Mouse (Mus musculus) liver, adult 2 months (tissue): ENCODE results near the gene Pde2a. TPM values are rescaled to one million over a fixed set of nuclear protein-coding genes. Genes with fewer than 3 reads are reported as not detected.

Experiments used
- DNase-seq: peaks from one replicate; pipeline ENCODE4 v3.0.0-alpha.2; 2011; ENCODE audit warnings: low read depth, low spot score; ENCODE audit errors: extremely low read depth
- H3K27ac ChIP-seq: fragments of 200-500 bp; replicated peaks from 2 replicates; pipeline ENCODE4 v1.5.1; 2012; ENCODE audit warnings: low read depth, mild to moderate bottlenecking, control low read depth, inconsistent platforms, low read length; ENCODE audit not compliant: insufficient read depth
- H3K27me3 ChIP-seq: fragments of 200-500 bp; 2 replicates; pipeline ENCODE4 v1.6.1; 2012; ENCODE audit warnings: mild to moderate bottlenecking, moderate library complexity, low read length, inconsistent platforms; ENCODE audit not compliant: control insufficient read depth, insufficient read depth
- H3K36me3 ChIP-seq: fragments of 200-500 bp; 2 replicates; pipeline ENCODE4 v1.6.1; 2012; ENCODE audit warnings: low read length, inconsistent platforms; ENCODE audit not compliant: control insufficient read depth, insufficient read depth
- H3K4me1 ChIP-seq: fragments of 200-500 bp; 2 replicates; pipeline ENCODE4 v1.6.1; 2011; ENCODE audit warnings: low read length; ENCODE audit not compliant: control insufficient read depth, insufficient read depth
- H3K4me3 ChIP-seq: fragments of 200-500 bp; 2 replicates; pipeline ENCODE4 v1.5.1; 2011; ENCODE audit warnings: low read depth, mild to moderate bottlenecking, control low read depth, low read length, moderate library complexity; ENCODE audit not compliant: insufficient read depth
- H3K79me2 ChIP-seq: fragments of 200-500 bp; 2 replicates; pipeline ENCODE4 v1.6.1; 2012; ENCODE audit warnings: inconsistent platforms, mild to moderate bottlenecking, low read length, moderate library complexity; ENCODE audit not compliant: control insufficient read depth, insufficient read depth
- H3K9ac ChIP-seq: fragments of 200-500 bp; 2 replicates; pipeline ENCODE4 v1.6.1; 2012; ENCODE audit warnings: low read depth, mild to moderate bottlenecking, control low read depth, inconsistent platforms, low read length
- CTCF ChIP-seq: fragments of 200-500 bp; IDR thresholded peaks from 2 replicates; pipeline ENCODE4 v1.5.1; 2011; ENCODE audit warnings: low read depth, low read length, control low read depth
- POLR2A ChIP-seq: fragments of 200-500 bp; IDR thresholded peaks from 2 replicates; pipeline ENCODE4 v1.6.1; 2011; ENCODE audit warnings: low read length, control low read depth; ENCODE audit not compliant: insufficient read depth; ENCODE audit errors: extremely low read depth
- WGBS: fragments of 180-500 bp; shearing (Covaris S2); methylation state at CpG from one replicate; pipeline ENCODE4 v1.1.7; 2018; 5-methylcytosine and 5-hydroxymethylcytosine counted together
- polyA plus RNA-seq: library from polyadenylated mRNA; depleted of rRNA; stranded (reverse); fragments of >200 nt; gene quantifications from 2 replicates; pipeline ENCODE4 v1.2.3, GENCODE M21; 2012
- total RNA-seq: library from RNA; depleted of rRNA; stranded (reverse); fragments of >200 nt; gene quantifications from 2 replicates; pipeline ENCODE4 v1.2.3, GENCODE M21; 2014

The Pde2a gene
- total and polyA plus RNA-seq, 2 experiments, result 7.7 to 11.4 TPM

GRCm38 (mm10) chr7:101385331-101385733, 36.2 kb upstream of the Pde2a start:
- DNase-seq, result peak; percentile 17
- H3K4me3 ChIP-seq, result 0 out of 2 replicates have a peak overlapping the region, but pooled peaks have one; percentile 8

DNA sequence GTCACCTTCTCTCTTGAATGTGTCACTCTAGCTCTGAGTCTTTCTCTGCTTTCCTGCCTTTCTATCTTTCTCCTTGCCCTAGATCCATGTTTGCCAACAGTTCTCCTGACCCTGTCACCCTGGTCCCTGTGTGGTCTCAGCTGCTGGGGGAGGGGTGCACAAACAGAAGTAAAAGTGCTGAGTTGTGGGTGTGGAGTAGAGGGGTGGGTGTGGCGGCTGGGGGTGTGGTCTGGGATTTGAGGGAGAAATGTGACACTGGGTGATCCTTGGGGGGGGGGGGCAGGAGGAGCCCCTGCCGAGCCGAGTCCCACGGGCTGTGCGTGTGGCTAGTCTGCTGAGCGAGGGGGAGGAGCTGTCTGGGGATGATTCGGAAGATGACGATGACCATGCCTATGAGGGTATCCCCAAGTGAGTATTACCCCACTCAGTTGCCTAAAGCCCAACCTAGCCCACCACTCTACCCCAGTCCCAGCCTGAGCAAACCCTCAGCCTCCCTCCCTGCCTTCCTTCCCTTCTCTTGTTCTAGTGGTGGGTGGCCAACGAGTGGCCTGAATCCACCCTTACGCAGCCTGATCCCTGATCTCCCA, 35.5 kb upstream of the Pde2a start:
- DNase-seq, result no peak
- Histone ChIP-seq H3K79me2 (peaks cover 4% of the 10 kb centered on the region; the same call in 1 of the 2 replicates), H3K27ac (no peak overlapping the region), H3K4me1 (peaks cover 8% of the 10 kb centered on the region; the same call in 1 of the 2 replicates), H3K4me3 (no peak overlapping the region), H3K9ac (no peak overlapping the region), H3K27me3 (no peaks in the 10 kb centered on the region), H3K36me3 (peaks cover 13% of the 10 kb centered on the region; the same call in 1 of the 2 replicates)
- WGBS, result 80% methylated on average over 10 of the region's 10 CpGs
- no peak for TF ChIP-seq POLR2A
- no peak for TF ChIP-seq CTCF

More at GRCm38 (mm10) chr7:101385331-101385733, 36.2 kb upstream of the Pde2a start:
- H3K27me3 ChIP-seq, result no peaks in the 10 kb centered on the region
- peaks cover 9% of the 10 kb centered on the region; the same call in 1 of the 2 replicates for H3K36me3 ChIP-seq
- H3K79me2 ChIP-seq, result peaks cover 4% of the 10 kb centered on the region; the same call in 1 of the 2 replicates
- WGBS, result 65% methylated on average over 6 of the region's 6 CpGs
- TF ChIP-seq POLR2A, result 0 out of 2 replicates have a peak, but pooled peaks have one; percentile 5
- TF ChIP-seq CTCF, result no peak
- H3K9ac ChIP-seq, result no peak overlapping the region
- no peak overlapping the region for H3K27ac ChIP-seq
- H3K4me1 ChIP-seq, result peaks cover 8% of the 10 kb centered on the region; the same call in 1 of the 2 replicates

- Histone ChIP-seq H3K79me2 (no peaks in the 10 kb centered on the region), H3K27ac (no peak overlapping the region), H3K4me1 (no peaks in the 10 kb centered on the region), H3K27me3 (no peaks in the 10 kb centered on the region), H3K4me3 (no peak overlapping the region), H3K9ac (no peak overlapping the region), H3K36me3 (peaks cover 15% of the 10 kb centered on the region; the same call in 1 of the 2 replicates)
- 84% methylated on average over 6 of the region's 6 CpGs for WGBS
- TF ChIP-seq CTCF (no peak), POLR2A (no peak)
- no peak for DNase-seq
These were observed 32.2 kb upstream of the Pde2a start for GRCm38 (mm10) chr7:101389256-101389655.

DNA sequence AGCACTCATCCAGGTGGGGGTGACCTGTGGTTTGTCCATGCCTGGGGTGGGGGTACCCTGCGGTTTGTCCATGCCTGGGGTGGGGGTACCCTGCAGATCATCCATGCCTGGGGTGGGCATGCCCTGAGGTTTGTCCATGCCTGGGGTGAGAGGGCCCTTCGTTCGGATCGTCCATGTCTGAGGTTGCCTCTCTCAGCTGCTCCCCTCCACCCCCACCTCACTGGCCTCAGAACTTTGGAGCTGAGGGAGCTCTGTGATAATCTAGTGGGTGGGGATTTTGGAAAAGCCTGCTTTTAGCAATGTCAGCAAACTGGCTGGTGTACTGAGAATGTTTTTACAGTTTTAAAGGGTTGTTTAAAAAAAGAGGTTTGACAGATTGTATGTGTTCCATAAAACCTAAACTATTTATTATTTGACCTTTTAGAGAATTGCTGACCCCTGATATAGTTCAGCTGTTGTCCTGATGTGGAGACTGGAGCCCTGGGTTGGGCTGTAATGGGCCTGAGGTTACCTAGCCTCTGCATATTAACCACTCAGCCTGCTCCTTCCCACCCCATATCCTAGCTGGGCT, 29.5 kb upstream of the Pde2a start:
- no peaks in the 10 kb centered on the region for H3K79me2 ChIP-seq
- H3K36me3 ChIP-seq, result peaks cover 22% of the 10 kb centered on the region; the same call in 1 of the 2 replicates
- no peak overlapping the region for H3K4me3 ChIP-seq
- no peak for DNase-seq
- no peak overlapping the region for H3K9ac ChIP-seq
- H3K4me1 ChIP-seq, result no peaks in the 10 kb centered on the region
- no peak overlapping the region for H3K27ac ChIP-seq
- no peaks in the 10 kb centered on the region for H3K27me3 ChIP-seq
- TF ChIP-seq POLR2A (no peak), CTCF (no peak)
- WGBS, result 81% methylated on average over 4 of the region's 4 CpGs

DNA sequence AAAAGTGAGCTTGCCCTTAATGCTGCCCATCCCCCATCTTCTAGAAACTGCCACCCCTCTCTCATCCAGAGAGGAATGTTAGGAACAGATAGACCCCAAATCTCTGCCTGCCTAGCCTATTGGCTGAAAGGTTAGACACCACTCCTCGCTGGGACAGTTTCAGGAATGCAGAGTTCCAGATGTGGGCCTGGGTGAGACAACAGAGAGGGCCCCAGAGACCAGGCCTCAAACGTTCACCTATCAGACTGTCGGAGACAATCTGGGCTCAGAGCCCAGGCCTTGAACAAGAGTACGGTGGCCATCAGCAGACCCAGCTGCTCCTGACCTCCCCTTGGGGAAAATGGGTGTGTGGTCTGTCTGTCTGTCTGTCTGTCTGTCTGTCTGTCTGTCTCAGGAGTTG, 28.5 kb upstream of the Pde2a start:
- WGBS, result 67% methylated on average over 4 of the region's 4 CpGs
- Histone ChIP-seq H3K27me3 (no peaks in the 10 kb centered on the region), H3K27ac (no peak overlapping the region), H3K4me3 (no peak overlapping the region), H3K4me1 (no peaks in the 10 kb centered on the region), H3K36me3 (peaks cover 24% of the 10 kb centered on the region; the same call in 1 of the 2 replicates), H3K9ac (no peak overlapping the region), H3K79me2 (no peaks in the 10 kb centered on the region)
- TF ChIP-seq POLR2A, result no peak
- no peak for TF ChIP-seq CTCF
- no peak for DNase-seq
